Mouse (Mus musculus) thymus, adult 2 months (tissue): ENCODE results near the gene Pcsk6. TPM values are rescaled to one million over a fixed set of nuclear protein-coding genes. Genes with fewer than 3 reads are reported as not detected.

ENCODE experiments used
- DNase-seq: peaks from one replicate; pipeline ENCODE4 v3.0.0; 2021
- H3K27ac ChIP-seq: fragments of 200-500 bp; 2 replicates; pipeline ENCODE4 v1.5.1; 2012; ENCODE audit warnings: low read length, control low read depth; ENCODE audit not compliant: control insufficient read depth, insufficient read depth
- H3K27me3 ChIP-seq: fragments of 200-500 bp; 2 replicates; pipeline ENCODE4 v1.6.1; 2012; ENCODE audit warnings: mild to moderate bottlenecking, low read length, moderate library complexity, mixed read lengths; ENCODE audit not compliant: control insufficient read depth, insufficient read depth
- H3K36me3 ChIP-seq: fragments of 200-500 bp; 2 replicates; pipeline ENCODE4 v1.6.1; 2012; ENCODE audit warnings: mild to moderate bottlenecking, low read length, moderate library complexity; ENCODE audit not compliant: control insufficient read depth, insufficient read depth
- H3K4me1 ChIP-seq: fragments of 200-500 bp; replicated peaks from 2 replicates; pipeline ENCODE4 v1.6.1; 2012; ENCODE audit warnings: low read length; ENCODE audit not compliant: control insufficient read depth, insufficient read depth
- H3K4me3 ChIP-seq: fragments of 200-500 bp; 2 replicates; pipeline ENCODE4 v1.5.1; 2012; ENCODE audit warnings: mild to moderate bottlenecking, low read length, control low read depth, moderate library complexity; ENCODE audit not compliant: control insufficient read depth, insufficient read depth
- CTCF ChIP-seq: fragments of 200-500 bp; IDR thresholded peaks from 2 replicates; pipeline ENCODE4 v1.5.1; 2012; ENCODE audit warnings: mild to moderate bottlenecking, control low read depth, low read length, moderate library complexity, borderline replicate concordance; ENCODE audit not compliant: control insufficient read depth, poor library complexity, insufficient read depth; ENCODE audit errors: extremely low read depth
- POLR2A ChIP-seq: fragments of 200-500 bp; IDR thresholded peaks from 2 replicates; pipeline ENCODE4 v1.6.1; 2012; ENCODE audit warnings: mild to moderate bottlenecking, low read length, control low read depth, moderate library complexity; ENCODE audit not compliant: control insufficient read depth, poor library complexity, insufficient read depth; ENCODE audit errors: extremely low read depth
- WGBS: fragments of 180-500 bp; shearing (Covaris S2); methylation state at CpG from one replicate; pipeline ENCODE4 v1.1.7; 2018; 5-methylcytosine and 5-hydroxymethylcytosine counted together
- polyA plus RNA-seq: library from polyadenylated mRNA; depleted of rRNA; stranded (reverse); fragments of >200 nt; gene quantifications from 2 replicates; pipeline ENCODE4 v1.2.3, GENCODE M21; 2012

Pcsk6 gene
- polyA plus RNA-seq, 1 experiment, result 4.5 TPM

DNA sequence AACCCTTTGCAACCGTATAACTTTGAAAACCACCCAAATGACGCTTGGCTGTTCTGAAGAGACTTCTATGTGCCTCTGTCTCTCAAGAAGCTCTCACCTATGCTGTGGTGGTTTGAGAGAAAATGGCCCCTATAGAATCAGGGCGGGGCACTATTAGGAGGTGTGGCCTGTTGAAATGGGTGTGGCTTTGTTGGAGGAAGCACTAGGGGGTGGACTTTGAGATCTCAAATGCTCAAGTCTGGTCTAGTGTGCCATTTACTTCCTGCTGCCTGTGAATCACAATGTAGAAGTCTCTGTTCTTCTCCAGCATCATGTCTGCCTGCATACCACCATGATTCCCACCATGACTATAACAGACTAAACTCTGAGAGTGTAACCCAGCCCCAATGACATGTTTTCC is 21.8 kb upstream of the Pcsk6 start:
- 95% methylated on average over 3 of the region's 3 CpGs for WGBS
- no peak overlapping the region for H3K4me3 ChIP-seq
- H3K4me1 ChIP-seq, result no peaks in the 10 kb centered on the region
- no peak for DNase-seq
- TF ChIP-seq CTCF (no peak), POLR2A (no peak)
- H3K27ac ChIP-seq, result no peak overlapping the region
- no peaks in the 10 kb centered on the region for H3K27me3 ChIP-seq
- H3K36me3 ChIP-seq, result no peaks in the 10 kb centered on the region

DNA sequence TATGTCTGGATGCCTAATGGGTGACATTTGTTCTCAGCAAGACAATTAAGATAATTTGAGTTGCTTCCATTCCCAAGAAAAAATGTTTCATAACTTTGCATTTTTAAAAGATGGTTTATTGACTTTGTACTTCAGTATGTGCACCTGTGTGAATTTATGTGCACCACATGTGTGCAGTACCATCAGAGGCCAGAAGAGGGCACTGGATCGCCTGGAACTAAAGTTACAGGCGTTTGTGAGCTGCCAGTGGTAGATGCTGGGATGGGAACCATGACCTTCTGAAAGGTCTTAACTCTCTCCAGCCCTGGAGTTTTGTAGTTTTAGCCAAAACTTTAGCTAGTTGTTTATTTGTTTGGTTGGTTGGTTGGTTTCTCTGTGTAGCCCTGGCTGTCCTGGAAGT is 18.3 kb upstream of the Pcsk6 start:
- no peak overlapping the region for H3K4me3 ChIP-seq
- no peaks in the 10 kb centered on the region for H3K27me3 ChIP-seq
- no peak overlapping the region for H3K27ac ChIP-seq
- WGBS, result 66% methylated on average over 2 of the region's 2 CpGs
- H3K4me1 ChIP-seq, result no peaks in the 10 kb centered on the region
- no peak for TF ChIP-seq CTCF
- TF ChIP-seq POLR2A, result no peak
- no peaks in the 10 kb centered on the region for H3K36me3 ChIP-seq
- DNase-seq, result no peak

DNA sequence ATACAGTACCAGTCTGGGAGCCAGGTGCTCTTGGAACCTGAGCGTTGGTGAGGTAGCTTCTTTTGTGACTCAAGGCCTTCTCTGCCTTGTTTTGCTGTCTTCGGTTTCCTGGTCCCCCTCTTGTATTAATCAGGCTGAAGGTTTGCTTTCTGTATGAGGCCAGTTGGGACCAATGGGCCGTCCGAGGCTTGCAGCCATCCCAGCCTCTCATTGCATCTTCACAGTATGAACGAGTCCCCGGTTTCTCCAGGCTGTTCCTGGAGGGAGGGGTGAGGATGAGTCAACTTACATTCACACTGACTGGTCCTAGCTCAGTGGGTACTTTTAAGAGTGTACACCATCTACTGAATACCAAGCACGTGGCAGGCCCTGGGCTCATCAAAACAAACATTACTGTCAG is 553 bp upstream of the Pcsk6 start:
- Histone ChIP-seq H3K4me3 (no peak overlapping the region), H3K27ac (no peak overlapping the region), H3K36me3 (no peaks in the 10 kb centered on the region), H3K4me1 (no peaks in the 10 kb centered on the region), H3K27me3 (no peaks in the 10 kb centered on the region; the same call in 1 of the 2 replicates)
- 66% methylated on average over 7 of the region's 7 CpGs for WGBS
- TF ChIP-seq CTCF (no peak), POLR2A (no peak)
- DNase-seq, result no peak

DNA sequence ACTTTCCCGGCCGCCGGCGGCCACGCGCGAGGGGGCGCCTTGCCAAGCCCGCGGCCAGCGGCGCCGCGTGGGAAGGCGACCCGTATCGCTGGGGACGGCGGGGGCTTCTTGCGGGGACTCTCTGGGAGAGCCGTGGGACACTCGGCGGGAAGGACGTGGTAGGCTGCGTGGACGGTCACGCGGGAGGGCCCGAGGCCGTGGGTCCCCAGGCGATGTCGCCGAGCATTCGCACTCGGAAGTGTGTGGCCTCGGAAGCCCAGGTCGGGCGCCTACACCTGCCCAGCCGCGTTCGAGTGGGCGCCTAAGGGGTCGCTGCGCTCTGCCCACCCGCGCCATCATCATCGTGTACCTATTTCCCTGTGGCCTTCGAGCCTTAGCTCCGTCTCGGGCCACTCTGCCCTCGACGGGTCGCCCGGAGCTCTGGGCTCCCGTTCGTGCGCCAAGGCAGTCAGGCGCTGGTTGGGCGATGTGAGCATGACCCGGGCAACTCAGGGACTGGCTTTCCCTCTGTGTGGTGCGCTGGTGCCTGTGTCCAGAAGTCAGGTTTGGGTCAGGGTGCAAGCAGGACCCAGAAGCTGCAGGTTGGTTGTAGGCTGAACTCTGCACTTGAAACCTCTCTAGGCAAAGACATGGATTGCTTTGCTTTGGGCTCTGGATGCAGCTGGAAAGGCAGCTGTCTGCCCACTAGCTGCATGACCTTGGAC is 1.1 kb downstream of the Pcsk6 start:
- Histone ChIP-seq H3K27me3 (no peaks in the 10 kb centered on the region; the same call in 1 of the 2 replicates), H3K36me3 (no peaks in the 10 kb centered on the region), H3K4me1 (no peaks in the 10 kb centered on the region), H3K4me3 (no peak overlapping the region), H3K27ac (no peak overlapping the region)
- WGBS, result 7% methylated on average over 60 of the region's 61 CpGs
- no peak for TF ChIP-seq CTCF
- TF ChIP-seq POLR2A, result no peak
- DNase-seq, result no peak

DNA sequence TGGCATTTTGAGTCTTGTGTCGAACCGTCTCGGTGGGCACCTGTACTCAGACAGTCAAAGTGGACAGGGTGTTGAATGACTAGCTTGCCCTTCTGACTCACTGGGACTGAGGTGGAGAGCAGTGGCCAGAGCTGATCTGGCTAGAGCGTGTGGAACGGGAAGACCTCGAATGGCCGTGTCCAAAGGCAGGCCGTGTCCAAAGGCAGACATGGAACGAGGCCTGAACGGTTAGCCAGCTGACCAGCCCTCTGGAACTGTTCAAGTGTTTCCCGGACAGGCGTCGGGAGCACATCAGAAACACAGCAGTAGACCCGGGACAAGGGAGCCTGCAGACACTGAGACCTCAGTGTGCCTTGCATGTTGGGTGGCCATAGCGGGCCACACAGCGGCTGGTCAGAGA is 7.6 kb downstream of the Pcsk6 start:
- WGBS, result 96% methylated on average over 16 of the region's 16 CpGs
- no peaks in the 10 kb centered on the region for H3K27me3 ChIP-seq
- no peak overlapping the region for H3K27ac ChIP-seq
- DNase-seq, result no peak
- H3K36me3 ChIP-seq, result no peaks in the 10 kb centered on the region
- no peaks in the 10 kb centered on the region for H3K4me1 ChIP-seq
- H3K4me3 ChIP-seq, result no peak overlapping the region
- TF ChIP-seq CTCF (no peak), POLR2A (no peak)

DNA sequence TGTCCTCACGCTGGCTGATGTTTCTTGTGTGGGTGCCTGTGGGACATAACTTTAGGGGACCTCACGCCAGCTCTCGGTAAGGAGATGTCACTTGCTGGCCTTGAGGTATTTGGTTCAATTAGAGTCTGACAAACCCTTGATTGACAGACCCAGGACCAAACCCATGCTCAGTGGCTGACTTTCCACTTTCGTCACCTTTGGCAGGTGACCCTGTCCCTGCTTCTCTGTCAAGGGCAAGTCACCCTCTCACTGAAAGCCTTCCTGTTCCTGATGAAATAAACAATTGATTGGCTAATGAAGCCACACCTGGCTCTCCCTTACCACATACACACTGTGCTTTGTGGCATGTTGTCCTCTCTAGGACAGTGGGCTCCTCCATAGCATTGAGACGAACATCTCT is 8.3 kb downstream of the Pcsk6 start:
- TF ChIP-seq POLR2A (no peak), CTCF (no peak)
- no peak overlapping the region for H3K27ac ChIP-seq
- H3K4me1 ChIP-seq, result no peaks in the 10 kb centered on the region
- no peak overlapping the region for H3K4me3 ChIP-seq
- no peak for DNase-seq
- WGBS, result 89% methylated on average over 5 of the region's 5 CpGs
- no peaks in the 10 kb centered on the region for H3K36me3 ChIP-seq
- H3K27me3 ChIP-seq, result no peaks in the 10 kb centered on the region

DNA sequence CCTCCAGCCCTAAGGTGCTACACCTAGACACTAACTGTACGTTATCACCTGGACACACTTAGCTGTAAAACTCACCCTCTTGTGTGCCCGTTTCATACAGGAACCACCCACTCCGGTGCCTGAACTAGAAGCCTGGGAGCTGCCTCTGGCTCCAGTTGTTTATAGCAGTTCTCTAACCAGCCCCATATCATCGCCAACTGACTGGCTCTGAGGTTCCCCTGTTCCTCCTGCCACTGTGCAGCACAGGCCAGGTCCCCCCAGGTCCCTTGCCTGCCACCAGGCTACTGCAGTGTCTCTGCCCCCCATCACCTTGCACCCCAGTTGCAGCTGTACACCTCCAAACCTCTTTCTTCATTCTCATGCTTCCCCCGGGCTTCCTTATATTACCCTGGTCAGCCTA is 8.7 kb downstream of the Pcsk6 start:
- no peak overlapping the region for H3K4me3 ChIP-seq
- H3K27ac ChIP-seq, result no peak overlapping the region
- no peak for DNase-seq
- WGBS, result 86% methylated on average over 5 of the region's 5 CpGs
- no peak for TF ChIP-seq POLR2A
- no peaks in the 10 kb centered on the region for H3K36me3 ChIP-seq
- no peaks in the 10 kb centered on the region for H3K4me1 ChIP-seq
- H3K27me3 ChIP-seq, result no peaks in the 10 kb centered on the region
